Mouse (Mus musculus) embryonic facial prominence, embryonic 11.5 days (tissue): Measurements from ENCODE around the gene 5530401A14Rik. TPM values are rescaled to one million over a fixed set of nuclear protein-coding genes. Genes with fewer than 3 reads are reported as not detected.

Experiments used
- ATAC-seq: fragments of 200-750 bp; cut with Nextera tagmentation; replicated peaks from 2 replicates; pipeline ENCODE4 v1.8.0; 2017; ENCODE audit warnings: low read depth; ENCODE audit not compliant: insufficient number of reproducible peaks, low FRiP score, low TSS enrichment
- DNase-seq: peaks from one replicate; pipeline ENCODE4 v3.0.0-alpha.2; 2015; ENCODE audit warnings: low spot score
- H3K27ac ChIP-seq: fragments of 300-500 bp; sonication (generic); replicated peaks from 2 replicates; pipeline ENCODE4 v1.5.1; 2014; ENCODE audit warnings: mild to moderate bottlenecking, low read depth, low read length, control low read depth
- H3K27me3 ChIP-seq: fragments of 300-500 bp; sonication (generic); 2 replicates; pipeline ENCODE4 v1.6.1; 2014; ENCODE audit warnings: mild to moderate bottlenecking, low read length, moderate library complexity, mixed read lengths; ENCODE audit not compliant: control insufficient read depth, insufficient read depth
- H3K36me3 ChIP-seq: fragments of 300-500 bp; sonication (generic); replicated peaks from 2 replicates; pipeline ENCODE4 v1.6.1; 2014; ENCODE audit warnings: low read depth, mild to moderate bottlenecking, low read length, moderate library complexity, mixed read lengths; ENCODE audit not compliant: control insufficient read depth, insufficient read depth
- H3K4me1 ChIP-seq: fragments of 300-500 bp; sonication (generic); 2 replicates; pipeline ENCODE4 v1.6.1; 2014; ENCODE audit warnings: low read length, mixed read lengths; ENCODE audit not compliant: control insufficient read depth, insufficient read depth
- H3K4me2 ChIP-seq: fragments of 300-500 bp; sonication (generic); 2 replicates; pipeline ENCODE4 v1.6.1; 2014; ENCODE audit warnings: low read depth, mild to moderate bottlenecking, control low read depth, low read length, moderate library complexity
- H3K4me3 ChIP-seq: fragments of 300-500 bp; sonication (generic); 2 replicates; pipeline ENCODE4 v1.5.1; 2014; ENCODE audit warnings: low read depth, low read length, control low read depth
- H3K9ac ChIP-seq: fragments of 300-500 bp; sonication (generic); replicated peaks from 2 replicates; pipeline ENCODE4 v1.6.1; 2014; ENCODE audit warnings: mild to moderate bottlenecking, control low read depth, low read length
- H3K9me3 ChIP-seq: fragments of 300-500 bp; sonication (generic); replicated peaks from 2 replicates; pipeline ENCODE4 v1.6.1; 2016; ENCODE audit warnings: mild to moderate bottlenecking, low read length, inconsistent platforms, mixed read lengths; ENCODE audit not compliant: control insufficient read depth
- WGBS: fragments of 180-500 bp; shearing (Covaris S2); extraction: QIAGEN DNeasy Blood & Tissue Kit; methylation state at CpG from one replicate; pipeline ENCODE4 v1.1.7; 2014; 5-methylcytosine and 5-hydroxymethylcytosine counted together
- polyA plus RNA-seq: library from polyadenylated mRNA; unstranded; fragments of >200 nt; fragmentation: Nextera tagmentation; extraction: Ambion mirVana; gene quantifications from 2 replicates; pipeline ENCODE4 v1.2.1, GENCODE M21; 2014

Gene 5530401A14Rik
- polyA plus RNA-seq, 1 experiment from 2014 or later: 0.13 TPM

DNA sequence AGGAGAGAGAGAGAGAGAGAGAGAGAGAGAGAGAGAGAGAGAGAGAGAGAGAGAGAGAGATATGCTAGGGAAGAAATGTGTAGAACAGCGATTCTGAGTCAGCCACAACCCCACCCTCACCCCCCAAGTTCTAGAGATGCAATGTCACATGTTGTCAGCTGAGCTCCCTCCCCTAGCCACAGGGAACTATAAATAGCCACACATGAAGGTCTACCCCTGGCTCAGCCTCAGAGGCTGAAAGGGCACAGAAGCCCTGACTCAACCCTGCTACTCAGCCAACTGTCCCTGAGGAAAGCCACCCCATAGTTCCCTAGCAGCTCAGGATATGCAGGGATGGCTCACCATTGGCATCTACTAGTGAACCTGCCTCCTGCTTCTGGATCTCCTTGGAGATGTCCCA, 81.7 kb downstream of the 5530401A14Rik start:
- WGBS: 90% methylated on average over 1 of the region's 1 CpGs
- ATAC-seq: no peak

More for the DNA sequence above, 81.7 kb downstream of the 5530401A14Rik start:
- Histone ChIP-seq H3K36me3 (no peaks in the 10 kb centered on the region), H3K9me3 (no peaks in the 10 kb centered on the region), H3K9ac (no peak overlapping the region), H3K4me2 (no peak overlapping the region), H3K4me1 (no peaks in the 10 kb centered on the region), H3K27ac (no peak overlapping the region), H3K27me3 (no peaks in the 10 kb centered on the region), H3K4me3 (no peak overlapping the region)
- DNase-seq: no peak

Other genes starting within 250 kb of the 5530401A14Rik start
- gene Asic2, start 107.8 kb downstream of the 5530401A14Rik start, polyA plus RNA-seq: 0.46 and 1.2 TPM in 2 replicates
- 0.68 and 2.1 TPM in 2 replicates for gene Ccl2, start 174.9 kb downstream of the 5530401A14Rik start, polyA plus RNA-seq
- not detected in 2 replicates for gene Gm17268, start 177.9 kb downstream of the 5530401A14Rik start, polyA plus RNA-seq
- gene Ccl7, start 185.0 kb downstream of the 5530401A14Rik start, polyA plus RNA-seq: not detected in 2 replicates
- not detected in 2 replicates for gene Ccl11, start 197.2 kb downstream of the 5530401A14Rik start, polyA plus RNA-seq
- gene Ccl12, start 241.2 kb downstream of the 5530401A14Rik start, polyA plus RNA-seq: 0.50 and 0.88 TPM in 2 replicates